Mouse (Mus musculus) lung, postnatal 14 days (tissue): ENCODE results near the gene Chchd3.

ENCODE experiments used
- DNase-seq: peaks from one replicate; pipeline ENCODE4 v3.0.0; 2021

Gene Chchd3

DNA sequence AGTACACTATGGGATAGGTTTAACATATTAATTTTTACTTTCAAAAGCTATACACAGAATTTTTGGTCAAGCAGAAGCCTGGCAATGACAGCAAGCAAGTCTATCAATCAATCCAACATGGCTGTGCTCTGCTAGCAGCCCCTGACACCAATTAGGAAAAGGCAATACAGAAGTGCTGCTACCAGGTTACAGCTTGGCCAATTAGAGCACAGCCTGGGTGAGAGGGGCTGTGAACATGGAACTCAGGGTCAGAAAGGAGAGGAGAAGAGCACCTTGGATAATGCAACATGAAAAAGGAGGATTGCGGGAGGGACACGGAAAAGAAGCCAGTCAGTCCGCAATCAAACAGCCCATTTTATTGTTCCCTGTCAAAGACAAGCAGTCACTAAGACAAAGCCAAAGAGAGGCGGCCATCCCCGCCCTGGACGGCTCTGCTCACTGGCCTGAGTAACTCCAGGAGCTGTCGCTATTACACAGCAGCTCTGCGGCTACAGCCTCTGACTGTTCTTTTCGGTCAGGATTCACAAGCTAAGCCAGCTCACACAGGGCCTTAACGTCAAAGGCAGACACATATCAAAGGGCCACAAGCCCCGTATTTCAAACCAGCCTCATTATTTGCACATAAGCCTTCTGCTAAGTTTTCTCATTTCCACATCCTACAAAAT, 128.8 kb downstream of the Chchd3 start:
- DNase-seq = no peak

DNA sequence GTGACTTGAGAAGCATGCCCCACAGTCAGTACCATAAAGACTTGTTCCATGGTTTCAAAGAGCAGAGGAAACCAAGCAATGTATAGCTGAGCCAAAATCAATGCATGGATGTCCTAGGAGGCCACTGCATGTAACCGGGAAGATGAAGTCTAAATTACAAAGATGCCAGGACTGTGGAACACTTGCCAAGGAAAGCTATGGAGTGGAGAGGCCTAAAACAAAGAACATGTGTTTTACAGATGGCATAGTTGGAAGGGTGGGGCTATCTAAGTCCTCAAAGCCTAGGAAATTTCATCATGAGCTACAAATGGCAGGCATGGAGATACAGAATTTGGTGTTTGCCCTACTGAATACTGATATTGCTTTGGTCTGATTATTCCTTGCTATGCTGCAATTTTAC, 137.7 kb downstream of the Chchd3 start:
- DNase-seq = no peak

DNA sequence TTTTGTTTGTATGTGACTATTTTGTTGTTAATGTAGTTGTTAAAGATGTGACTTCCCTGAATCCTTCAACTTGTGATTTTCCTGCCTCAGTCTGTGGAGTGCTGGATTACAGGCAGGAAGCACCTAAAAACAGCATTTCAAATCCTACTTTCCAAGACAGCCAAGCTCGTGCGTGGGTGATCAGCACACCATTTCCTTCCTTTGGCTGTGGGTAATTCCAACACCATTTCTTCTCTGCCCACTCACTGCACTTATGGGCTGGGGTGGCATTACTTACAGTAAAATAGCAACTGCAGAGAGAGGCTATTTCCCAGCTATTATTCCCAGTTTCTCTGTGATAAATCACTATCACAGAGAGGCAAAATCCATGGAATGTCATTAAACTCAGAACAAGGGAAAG, 140.0 kb downstream of the Chchd3 start:
- no peak for DNase-seq

DNA sequence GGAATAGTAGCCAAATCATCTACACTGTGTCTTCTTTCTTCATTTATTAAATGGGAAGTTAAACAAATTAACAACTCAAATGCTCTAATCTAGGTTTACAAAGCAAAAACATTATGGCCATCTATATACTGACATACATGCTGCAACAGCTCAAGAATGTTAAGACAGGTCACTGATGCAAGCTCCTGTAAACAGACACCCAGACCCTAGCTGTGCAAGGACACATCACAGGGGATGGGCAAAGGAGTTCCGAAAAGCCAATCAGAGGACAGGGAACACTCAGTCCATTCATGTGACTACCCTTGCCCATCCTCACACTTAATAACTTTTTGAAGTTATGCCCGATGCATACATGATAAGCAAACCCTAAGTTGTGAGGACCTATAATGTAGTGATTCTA, 149.4 kb downstream of the Chchd3 start:
- DNase-seq = no peak

DNA sequence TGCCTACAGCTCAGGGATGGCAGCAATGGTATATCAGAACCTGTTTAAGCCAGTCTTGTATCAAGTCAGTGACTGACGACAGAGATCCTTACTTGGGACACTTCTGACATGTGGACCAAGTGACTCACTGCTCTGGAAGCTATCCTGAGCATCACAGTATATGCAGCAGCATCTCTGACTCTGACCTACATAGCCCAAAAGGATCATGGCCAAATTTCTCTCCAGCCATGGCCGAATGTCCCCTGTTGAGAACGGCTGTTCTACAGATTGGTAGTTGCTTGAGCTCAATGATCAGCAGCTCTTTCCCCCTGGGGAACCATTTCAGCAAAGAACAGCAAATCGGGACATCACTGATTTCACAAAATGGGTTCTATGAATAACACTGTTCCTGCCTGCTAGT, 161.0 kb downstream of the Chchd3 start:
- DNase-seq = no peak

DNA sequence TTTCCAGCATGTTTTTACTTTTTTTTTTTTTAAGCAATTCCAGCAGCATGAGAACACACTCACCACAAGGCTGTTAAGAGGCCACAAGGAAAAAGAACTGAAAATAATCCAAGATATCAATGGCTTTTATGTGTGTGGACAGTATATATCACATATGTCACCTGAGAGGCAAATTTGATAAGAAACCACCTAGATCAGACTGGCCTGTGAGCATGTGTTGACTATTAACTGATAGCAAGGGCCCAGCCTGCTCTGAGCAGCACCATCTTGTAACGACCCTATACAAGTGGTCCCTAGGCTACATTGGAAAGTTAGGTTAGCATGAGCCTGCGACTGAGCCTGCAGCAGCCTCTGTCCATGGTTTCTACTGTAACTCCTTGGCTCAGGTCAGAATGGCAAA, 166.0 kb downstream of the Chchd3 start:
- no peak for DNase-seq

DNA sequence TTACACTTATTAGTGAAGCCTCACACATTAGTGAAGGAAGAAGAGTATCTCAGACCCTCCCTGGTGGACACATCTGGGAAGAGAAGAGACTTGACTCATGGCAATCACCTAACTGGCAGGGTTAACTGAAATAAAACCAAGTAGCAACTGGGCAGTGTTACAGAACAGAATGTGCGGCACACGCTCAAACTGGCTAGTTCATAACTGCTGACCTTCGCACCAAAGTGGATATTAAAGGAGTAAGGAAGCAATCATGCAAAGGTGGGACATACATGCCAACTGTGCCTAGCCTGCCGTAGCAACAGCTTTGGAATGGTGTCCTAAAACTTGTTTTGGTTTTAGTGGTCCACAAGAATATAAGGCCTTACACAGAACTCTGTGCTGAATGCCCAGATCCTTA, 169.3 kb downstream of the Chchd3 start:
- DNase-seq = no peak

DNA sequence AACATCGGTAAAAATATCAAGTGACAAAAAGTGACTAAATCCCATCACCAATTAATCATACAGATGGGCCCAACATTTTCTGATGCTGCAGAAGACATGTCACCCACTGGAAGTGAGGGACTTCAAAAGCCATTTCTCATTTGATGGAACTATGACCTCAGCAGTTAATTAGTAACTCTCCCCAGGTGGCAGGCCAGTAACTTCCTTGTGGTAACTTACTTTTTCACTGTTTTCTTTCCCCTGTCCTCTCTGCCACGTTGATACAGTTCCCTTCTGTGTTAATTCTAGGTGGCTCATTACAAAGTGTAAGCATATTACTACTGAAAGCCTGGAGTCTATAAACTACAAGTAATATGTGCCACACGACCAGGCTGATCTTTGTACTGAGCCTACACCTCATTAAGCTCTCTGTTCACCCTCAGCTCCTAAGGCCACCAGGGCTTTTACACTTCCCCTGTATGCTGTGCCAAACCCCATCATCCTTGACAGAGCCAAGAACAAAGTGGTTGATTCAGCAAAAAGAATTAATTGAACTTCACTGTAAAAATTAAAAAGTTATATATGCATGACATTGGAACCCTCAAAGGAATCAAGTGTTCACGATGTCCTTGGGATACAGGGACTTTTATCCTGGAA, 171.0 kb downstream of the Chchd3 start:
- DNase-seq = no peak

DNA sequence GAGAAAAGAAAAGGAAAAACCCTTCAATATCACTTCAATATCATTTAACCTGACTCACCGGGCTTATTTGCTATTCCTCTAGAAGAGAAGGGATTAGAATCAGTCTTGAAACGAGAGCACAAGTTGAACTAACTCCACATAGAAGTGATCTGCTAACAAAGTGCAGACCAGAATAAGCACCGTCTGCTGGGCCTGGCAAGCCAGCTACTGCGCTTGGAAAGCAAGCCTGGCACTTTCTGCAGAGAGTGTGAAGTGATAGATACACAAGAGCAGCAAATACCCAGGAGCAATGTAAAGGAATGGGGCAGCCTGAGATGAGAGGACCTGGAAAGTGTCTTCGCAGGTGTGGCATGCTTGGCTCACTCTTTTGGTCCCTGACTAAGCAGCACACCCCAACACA, 181.5 kb downstream of the Chchd3 start:
- DNase-seq = no peak

DNA sequence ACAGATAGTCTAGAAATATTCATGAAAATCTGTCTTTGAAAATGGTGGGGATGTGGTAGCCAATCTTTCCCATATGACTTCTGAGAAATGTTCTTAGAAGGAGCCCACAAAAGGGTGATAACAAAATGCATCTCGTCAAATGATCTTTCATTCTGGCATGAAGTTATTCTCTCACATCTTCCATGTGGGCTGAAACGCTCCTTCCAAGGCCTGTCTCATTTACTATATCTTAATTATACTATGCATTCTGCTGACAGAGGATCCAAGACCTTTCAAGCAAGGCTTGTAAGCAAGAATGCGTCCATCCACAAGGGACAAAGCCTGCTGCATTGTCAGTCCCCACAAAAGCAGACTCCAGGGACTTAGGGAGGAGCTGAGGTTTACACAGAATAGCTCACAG, 185.9 kb downstream of the Chchd3 start:
- DNase-seq = no peak

DNA sequence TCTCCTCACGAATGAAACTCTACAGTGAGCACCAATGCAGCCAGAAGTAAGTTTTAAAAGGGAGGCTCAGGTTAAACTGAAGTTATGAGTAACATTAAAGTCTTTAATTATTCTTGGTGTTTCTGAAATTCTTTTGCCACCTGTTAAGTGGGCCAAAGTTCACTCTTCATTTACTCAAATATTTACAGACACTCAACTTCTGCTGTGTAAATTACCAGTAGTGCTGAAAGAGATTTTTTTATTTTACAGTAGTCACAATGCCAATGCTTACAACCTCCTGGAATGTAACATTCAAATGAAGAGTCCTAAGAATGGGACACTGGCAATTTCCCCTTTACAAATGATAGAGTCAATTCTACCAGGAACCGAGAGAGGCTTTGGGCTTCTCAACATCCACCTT, 187.3 kb downstream of the Chchd3 start:
- no peak for DNase-seq

DNA sequence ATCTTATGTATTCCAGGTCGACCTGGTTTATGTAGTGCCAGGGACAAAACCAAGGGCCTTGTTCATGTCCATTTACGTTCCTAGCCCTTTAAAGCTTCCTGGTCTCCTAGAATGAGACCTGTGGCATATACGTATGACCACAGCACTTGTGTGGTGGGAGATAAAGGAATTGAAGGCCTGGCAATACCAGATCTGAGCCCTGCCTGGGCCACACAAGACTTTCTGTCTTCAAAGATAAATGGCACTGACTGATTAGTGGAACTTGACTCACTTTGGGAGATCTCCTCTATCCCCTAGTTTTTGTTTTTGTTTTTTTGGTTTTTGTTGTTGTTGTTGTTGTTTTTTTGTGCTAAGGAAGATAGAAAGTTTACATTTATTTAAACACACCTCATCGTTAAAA, 209.1 kb downstream of the Chchd3 start:
- DNase-seq = no peak

DNA sequence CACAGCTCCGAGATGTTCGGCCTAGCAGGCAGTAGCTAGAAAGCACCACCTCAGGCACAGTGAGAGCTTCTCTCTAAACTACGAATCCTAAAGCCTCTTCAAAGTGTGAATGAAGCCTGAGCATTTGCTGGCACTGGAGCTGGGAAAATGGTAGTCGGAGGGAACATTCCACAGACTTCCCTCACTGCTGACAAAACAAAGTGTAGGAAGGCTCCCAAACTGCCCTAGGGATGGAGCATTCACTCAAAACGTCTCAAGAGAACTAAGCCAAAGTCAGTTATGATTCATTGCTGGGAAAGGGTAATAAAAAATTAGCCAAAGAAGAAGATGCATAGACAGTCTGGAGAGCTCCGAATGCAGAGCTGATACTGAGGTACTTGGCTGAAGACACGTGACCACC, 211.1 kb downstream of the Chchd3 start:
- DNase-seq = no peak

DNA sequence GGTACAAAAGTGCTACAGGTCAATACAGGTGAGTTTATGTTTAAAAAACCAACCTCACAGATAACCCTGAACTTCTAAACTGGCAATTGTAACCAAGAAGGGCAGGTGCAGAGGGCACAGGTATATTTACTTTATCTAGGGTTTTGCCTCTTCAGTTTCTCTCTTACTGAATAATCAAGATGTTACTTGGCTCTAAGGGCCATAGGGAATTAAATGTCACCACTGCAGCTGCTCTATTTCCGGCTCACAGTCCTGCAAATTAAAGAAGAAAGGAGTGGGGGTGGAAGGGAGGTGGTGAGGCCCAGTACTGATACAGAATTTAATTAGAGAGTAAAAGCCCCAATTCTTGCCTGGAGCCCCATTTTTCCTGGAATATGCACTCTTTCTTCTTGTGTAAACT, 214.6 kb downstream of the Chchd3 start:
- DNase-seq = no peak

DNA sequence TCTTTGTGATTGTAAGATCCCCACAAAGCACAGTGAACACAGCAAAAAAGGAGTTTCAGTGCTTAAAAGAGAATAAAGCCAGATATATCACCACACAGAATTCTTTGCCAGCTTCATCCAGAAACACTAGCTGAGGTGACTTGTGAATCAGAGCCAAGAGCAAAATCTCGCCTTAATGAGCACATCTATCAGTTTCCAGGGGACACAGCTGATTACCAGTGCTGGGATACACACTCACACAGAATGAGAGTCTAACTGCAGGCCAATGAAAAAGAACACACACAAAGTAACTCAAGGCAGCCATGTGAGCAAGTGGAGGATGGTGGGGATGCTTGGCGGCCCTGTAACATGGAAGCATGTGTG, 222.1 kb downstream of the Chchd3 start:
- DNase-seq = no peak

DNA sequence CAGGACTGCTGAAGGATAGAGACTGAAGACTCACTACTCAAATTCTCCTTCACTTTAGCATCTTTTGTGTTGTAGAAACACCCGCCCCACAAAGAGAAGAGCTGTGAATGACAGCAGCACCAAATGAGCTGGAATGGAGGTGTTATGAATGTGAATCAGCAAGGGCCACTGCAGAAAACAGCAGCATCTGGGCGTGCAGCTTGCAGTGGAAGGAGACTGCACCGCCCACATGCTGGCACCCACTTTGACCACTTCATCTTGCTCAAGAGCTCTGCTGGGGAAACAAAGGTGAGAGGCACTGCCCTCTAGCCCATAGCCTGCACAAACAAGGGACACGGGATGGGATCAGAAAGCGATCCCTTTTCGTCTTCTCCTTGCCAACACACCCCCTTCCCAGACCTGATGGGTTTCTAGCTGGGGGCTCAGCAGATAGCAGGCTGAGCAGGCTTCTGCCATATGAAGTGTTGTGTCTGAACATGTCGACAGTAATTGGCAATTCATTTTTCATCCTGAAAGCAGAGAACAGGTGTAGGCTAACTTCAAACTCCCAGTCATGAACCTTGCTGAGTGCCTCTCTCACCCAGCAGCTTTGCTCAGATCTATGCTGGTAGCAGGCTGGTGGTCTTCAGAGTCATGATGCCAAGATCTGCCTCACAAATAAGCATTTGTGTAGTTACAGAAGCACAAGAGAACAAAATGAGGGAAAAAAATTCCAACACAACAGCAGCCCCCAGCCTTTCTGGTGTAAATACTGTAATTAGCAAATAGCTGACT, 222.7 kb downstream of the Chchd3 start:
- DNase-seq = peak; percentile 47

DNA sequence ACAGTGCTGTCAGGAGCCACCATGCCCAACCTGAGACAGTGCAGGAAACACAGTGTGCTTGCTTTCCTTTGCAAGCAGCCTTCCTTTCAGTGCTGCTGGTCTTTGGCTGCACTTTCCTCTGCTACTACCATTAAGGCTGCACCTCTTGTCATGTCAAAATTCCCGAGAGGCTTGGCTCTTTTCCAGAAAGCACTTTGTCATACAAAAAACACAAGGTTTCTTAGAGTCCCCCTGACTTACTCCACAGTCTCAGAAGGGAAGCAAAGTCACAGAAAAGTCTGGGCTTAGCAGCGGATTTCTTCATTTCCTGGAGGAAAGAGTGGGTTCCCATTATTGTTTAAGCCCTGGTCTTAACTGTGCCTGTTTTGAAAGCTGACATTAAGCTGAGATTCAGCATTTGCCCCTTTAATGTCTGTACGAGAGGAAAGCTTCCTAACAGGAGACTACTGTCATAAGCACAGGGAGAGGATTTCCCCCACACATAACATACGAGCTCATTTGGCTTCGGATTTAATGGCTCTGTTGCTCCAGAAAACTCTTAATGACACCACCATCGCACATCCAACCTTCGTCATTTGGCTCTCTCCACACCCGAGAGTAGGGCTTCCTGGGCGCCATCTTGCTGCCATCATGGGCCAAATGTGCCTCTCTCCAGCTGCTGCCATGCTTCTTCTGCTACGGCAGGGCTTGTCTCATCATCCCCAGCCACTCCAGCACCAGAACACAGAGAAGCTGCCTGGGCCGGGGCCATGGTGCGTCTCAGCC, 236.0 kb downstream of the Chchd3 start:
- DNase-seq = no peak

DNA sequence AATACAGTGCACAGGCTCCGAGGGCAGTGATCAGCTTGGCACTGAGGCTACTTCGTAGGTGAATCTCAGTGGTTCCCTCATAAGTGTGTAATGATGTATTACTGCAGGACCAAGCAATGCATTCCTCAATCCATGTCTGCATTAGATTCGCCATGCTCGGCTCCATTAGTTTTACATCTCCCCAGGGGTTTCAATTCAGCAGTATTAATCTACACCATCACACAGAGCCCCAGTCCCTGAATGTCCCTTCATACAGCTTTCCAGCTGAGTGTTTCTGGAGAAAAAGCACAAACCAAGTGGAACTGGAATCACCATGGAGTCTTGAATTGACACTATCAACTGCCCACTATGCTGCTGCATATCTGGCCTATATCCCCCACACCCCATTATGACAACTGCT, 241.1 kb downstream of the Chchd3 start:
- no peak for DNase-seq

DNA sequence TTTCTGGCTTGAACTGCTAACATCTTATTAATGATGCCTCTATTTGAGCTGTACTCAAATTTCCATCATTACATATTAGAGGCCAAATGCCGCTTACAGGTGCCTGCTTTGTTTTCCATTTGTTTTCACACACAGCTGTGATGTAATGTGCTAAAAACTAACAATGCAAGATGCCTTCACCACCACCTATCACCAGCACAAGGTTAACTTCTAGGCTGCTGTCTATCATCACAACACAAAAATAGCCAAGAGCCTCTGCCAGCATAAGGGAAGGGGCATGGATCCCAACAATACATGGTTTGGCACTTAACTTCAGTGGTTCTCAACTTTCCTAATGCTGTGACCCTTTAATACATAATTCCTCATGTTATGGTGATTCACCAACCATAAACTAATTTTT, 251.3 kb downstream of the Chchd3 start:
- DNase-seq = no peak

DNA sequence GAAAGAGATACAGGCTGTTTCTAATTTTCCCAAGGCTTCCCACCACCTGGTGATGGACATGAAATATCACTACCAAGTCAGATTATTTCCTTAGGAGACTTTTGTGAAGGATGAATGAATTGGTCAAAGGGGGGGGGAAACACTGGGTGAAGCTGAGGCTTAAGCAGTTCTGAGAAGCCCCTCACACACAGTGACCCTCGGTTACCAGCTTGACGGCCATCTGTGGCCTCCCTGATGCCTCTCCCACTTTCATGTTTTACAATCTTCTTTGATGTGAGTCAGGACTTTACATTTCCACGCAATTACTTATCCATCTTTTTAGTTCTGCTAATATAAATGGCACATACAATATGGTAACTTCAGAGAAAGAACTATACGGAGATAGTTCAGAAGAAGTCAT, 252.3 kb downstream of the Chchd3 start:
- DNase-seq = no peak

DNA sequence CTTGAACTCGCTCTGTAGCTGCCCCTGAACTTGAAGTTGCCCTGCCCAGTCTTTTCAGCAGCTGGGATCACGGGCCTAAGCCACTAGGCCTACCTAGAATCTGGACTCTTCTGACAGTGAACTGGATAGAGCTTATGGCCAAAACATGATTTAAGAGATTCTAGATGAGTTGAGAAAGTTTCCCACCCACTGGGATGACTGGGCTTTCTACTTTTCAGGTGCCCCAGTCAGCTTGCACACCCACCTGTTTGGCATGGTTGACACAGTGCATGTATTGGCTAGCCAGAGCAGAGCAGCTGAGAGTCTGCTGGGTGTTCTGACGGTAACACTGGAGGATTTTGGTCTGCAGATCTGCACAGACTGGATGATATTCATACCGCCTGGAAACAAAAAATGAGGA, 256.4 kb downstream of the Chchd3 start:
- DNase-seq = no peak

DNA sequence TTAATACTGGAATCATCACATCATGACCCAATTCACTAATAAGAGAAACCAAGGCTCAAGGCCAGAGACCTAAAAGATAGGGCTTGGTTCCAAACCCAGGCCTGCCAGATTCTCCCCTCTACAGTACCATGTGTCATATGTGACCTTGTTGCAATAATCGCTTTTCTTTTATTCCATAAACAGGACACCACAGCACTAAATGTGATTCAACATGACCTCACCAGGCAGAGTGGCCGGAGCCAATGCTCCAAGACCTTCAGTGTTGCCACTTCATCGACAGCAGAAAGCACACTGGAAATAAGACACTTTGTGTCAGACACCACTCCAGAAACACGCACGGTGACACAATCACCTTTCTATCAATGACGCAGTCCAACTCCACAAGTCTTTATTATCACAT, 258.3 kb downstream of the Chchd3 start:
- DNase-seq = no peak

DNA sequence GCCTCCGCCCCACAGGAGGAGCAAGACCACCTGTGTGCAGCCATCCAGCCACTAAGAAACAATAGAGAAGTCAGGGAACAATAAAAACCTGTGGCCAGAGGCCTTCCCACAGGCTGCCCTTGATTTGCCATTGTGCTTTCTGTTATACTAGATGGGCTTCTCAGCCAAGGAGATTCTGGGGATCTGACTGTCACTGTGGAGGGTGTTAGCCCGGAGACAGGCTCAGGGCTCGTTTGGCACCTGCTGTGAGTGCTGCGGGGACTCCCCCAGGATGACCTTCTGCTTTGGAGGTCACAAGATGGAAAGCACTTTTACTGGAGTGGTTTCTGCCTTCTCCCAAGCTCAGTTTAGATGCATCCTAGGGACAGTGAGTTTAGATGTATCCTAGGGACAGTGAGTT, 262.5 kb downstream of the Chchd3 start:
- DNase-seq = no peak
